Mouse (Mus musculus): ENCODE measurements around the gene Urm1. TPM values are rescaled to one million over a fixed set of nuclear protein-coding genes. Genes with fewer than 3 reads are reported as not detected.
"Not testable (repeated sequence)": the region's sequence is repeated elsewhere in the genome, so short reads cannot be mapped to it uniquely, and the experiment has no call there.

Gene Urm1
- polyA plus RNA-seq, 1 experiment from 2014 or later, result 8.6 TPM

DNA sequence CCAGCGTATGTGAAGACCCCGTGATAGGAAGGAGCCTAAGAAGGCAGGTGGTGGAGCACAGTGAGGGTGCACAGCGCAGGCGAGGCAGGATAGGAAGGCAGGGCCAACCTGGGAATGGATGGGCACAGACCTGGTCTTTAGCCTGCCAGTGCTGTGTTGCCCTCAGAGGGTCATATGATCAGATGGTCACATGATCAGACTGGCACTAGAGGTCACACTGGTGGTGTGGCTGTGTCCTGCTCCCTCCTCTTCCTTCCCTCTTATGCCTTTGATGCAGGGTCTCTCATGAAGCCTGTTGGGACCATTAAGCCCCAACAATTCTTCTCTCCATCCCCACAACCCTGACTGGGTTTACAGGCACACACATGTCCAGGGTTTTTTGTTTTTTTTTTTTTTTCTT is 53.9 kb downstream of the Urm1 start:
- Histone ChIP-seq H3K36me3 (ENCODE audit: control insufficient read depth, insufficient read depth) (peaks cover 33% of the 10 kb centered on the region), H3K9ac (ENCODE audit: low read depth, low read length) (0 out of 2 replicates have a peak overlapping the region, but pooled peaks have one; percentile 5), H3K4me1 (ENCODE audit: control insufficient read depth, low read depth, low read length) (peaks cover 15% of the 10 kb centered on the region), H3K27me3 (ENCODE audit: control insufficient read depth, insufficient read depth, low read depth, low read length) (no peaks in the 10 kb centered on the region), H3K9me3 (replicated peaks; ENCODE audit: control insufficient read depth, low read length) (no peaks in the 10 kb centered on the region), H3K4me3 (ENCODE audit: low read depth, low read length) (no peak overlapping the region), H3K4me2 (ENCODE audit: low read depth, low read length) (no peak overlapping the region), H3K27ac (ENCODE audit: low read length) (no peak overlapping the region)
- 84% methylated on average over 4 of the region's 4 CpGs for WGBS (ENCODE audit: insufficient replicate concordance)
- no peak for ATAC-seq (ENCODE audit: low read depth)

DNA sequence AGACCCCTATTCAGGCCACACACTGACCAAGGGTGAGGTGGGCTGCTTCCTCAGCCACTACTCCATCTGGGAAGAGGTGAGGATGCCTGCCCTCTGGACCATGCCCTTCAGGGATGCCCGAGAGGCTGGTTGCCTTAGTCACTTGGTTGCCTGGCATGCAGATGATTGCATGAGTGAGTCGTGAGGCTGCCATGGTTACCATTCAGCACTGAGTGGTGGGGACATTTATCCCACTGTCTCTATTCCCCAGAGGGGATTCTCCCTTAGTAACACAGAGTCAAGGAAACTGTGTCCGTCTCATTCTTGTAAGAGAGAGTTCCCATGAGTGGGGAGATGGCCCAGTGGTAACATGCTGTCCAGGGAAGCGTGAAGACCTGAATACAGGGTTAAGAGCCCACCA is 58.2 kb downstream of the Urm1 start:
- H3K36me3 ChIP-seq (ENCODE audit: control insufficient read depth, insufficient read depth), result peaks cover 44% of the 10 kb centered on the region
- H3K4me1 ChIP-seq (ENCODE audit: control insufficient read depth, low read depth, low read length), result no peaks in the 10 kb centered on the region; the same call in 1 of the 2 replicates
- ATAC-seq (ENCODE audit: low read depth), result no peak
- H3K9ac ChIP-seq (ENCODE audit: low read depth, low read length), result no peak overlapping the region
- 90% methylated on average over 4 of the region's 4 CpGs for WGBS (ENCODE audit: insufficient replicate concordance)
- H3K9me3 ChIP-seq (replicated peaks; ENCODE audit: control insufficient read depth, low read length), result no peaks in the 10 kb centered on the region
- H3K4me2 ChIP-seq (ENCODE audit: low read depth, low read length), result no peak overlapping the region
- no peak overlapping the region for H3K4me3 ChIP-seq (ENCODE audit: low read depth, low read length)
- H3K27ac ChIP-seq (ENCODE audit: low read length), result no peak overlapping the region
- H3K27me3 ChIP-seq (ENCODE audit: control insufficient read depth, insufficient read depth, low read depth, low read length), result no peaks in the 10 kb centered on the region

GRCm38 (mm10) chr2:29879191-29879590 is 59.3 kb downstream of the Urm1 start:
- H3K9me3 ChIP-seq (replicated peaks; ENCODE audit: control insufficient read depth, low read length), result no peaks in the 10 kb centered on the region
- no peak overlapping the region for H3K27ac ChIP-seq (ENCODE audit: low read length)
- no peak overlapping the region for H3K4me2 ChIP-seq (ENCODE audit: low read depth, low read length)
- no peaks in the 10 kb centered on the region for H3K4me1 ChIP-seq (ENCODE audit: control insufficient read depth, low read depth, low read length)
- no peaks in the 10 kb centered on the region for H3K27me3 ChIP-seq (ENCODE audit: control insufficient read depth, insufficient read depth, low read depth, low read length)
- H3K36me3 ChIP-seq (ENCODE audit: control insufficient read depth, insufficient read depth), result peaks cover 38% of the 10 kb centered on the region
- H3K4me3 ChIP-seq (ENCODE audit: low read depth, low read length), result no peak overlapping the region
- 78% methylated on average over 8 of the region's 8 CpGs for WGBS (ENCODE audit: insufficient replicate concordance)
- no peak for ATAC-seq (ENCODE audit: low read depth)
- H3K9ac ChIP-seq (ENCODE audit: low read depth, low read length), result no peak overlapping the region

DNA sequence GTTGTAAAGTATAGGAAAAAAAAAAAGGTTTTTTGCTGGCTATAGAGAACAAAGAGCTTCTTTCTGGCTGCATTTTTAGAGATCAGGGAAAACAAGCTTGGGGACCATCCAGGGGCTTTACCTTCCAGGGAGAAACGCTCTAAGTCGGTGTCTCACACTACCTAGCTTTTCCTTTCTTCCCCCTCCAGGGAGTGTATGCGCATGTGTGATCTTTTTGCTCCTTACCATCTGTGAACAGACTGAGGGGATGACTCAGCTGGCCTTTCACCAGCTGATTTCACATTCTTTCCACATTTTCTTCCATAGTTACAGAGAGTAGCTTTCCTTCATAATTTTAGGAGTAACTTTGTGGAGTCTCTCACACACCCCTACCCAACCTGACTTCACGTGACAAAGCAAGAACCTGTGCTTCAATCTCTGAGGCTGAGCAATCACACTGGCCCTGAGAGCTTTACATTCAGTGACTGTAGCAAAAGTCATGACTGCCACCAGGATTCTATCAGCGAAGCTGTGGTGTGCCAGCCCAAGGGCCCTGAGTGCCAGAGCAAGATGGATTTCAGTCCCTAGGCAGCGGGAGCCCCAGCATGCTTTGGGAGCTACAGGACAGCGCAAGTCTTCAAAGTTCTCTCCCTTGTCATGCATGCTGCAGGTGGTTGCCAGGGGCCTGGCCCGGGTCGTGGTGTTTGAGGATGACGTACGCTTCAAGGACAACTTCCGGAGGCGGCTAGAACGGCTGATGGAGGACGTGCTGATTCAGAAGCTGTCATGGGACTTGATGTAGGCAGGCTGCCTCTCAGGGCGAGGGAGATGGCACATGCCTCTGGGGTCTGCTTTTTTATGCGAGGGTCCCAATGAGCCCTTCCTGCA is 60.3 kb downstream of the Urm1 start:
- 83% methylated on average over 17 of the region's 17 CpGs for WGBS (ENCODE audit: insufficient replicate concordance)
- Histone ChIP-seq H3K4me1 (ENCODE audit: control insufficient read depth, low read depth, low read length) (no peaks in the 10 kb centered on the region), H3K36me3 (ENCODE audit: control insufficient read depth, insufficient read depth) (peaks cover 35% of the 10 kb centered on the region), H3K27ac (ENCODE audit: low read length) (no peak overlapping the region), H3K4me3 (ENCODE audit: low read depth, low read length) (no peak overlapping the region), H3K27me3 (ENCODE audit: control insufficient read depth, insufficient read depth, low read depth, low read length) (no peaks in the 10 kb centered on the region), H3K4me2 (ENCODE audit: low read depth, low read length) (no peak overlapping the region), H3K9ac (ENCODE audit: low read depth, low read length) (no peak overlapping the region), H3K9me3 (replicated peaks; ENCODE audit: control insufficient read depth, low read length) (no peaks in the 10 kb centered on the region)
- ATAC-seq (ENCODE audit: low read depth), result no peak

DNA sequence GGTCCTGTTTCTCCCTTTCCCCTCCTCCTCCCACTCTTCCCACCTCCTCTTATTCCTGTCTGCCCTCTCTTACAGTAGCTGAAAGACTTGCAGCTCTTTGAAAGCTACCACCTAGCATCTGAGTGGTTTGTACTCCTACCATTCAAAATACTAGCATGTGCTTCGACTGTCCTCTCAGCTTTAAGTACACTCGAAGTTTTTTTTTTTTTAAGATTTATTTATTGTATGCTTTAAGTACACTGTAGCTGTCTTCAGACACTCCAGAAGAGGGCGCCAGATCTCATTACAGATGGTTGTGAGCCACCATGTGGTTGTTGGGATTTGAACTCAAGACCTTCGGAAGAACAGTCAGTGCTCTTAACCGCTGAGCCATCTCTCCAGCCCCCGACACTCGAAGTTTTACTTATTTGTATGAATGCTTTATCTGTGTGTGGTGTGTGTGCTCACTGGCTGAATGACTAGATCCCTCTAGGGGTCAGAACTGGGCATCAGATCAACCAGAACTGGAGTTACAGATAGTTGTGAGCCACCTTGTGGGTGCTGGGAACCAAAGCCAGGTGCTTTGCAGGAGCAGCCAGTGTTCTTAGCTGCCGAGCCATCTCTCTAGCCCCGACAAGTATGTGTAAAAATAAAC is 66.9 kb downstream of the Urm1 start:
- H3K4me3 ChIP-seq (ENCODE audit: low read depth, low read length); H3K27me3 ChIP-seq (ENCODE audit: control insufficient read depth, insufficient read depth, low read depth, low read length); H3K4me2 ChIP-seq (ENCODE audit: low read depth, low read length); H3K9ac ChIP-seq (ENCODE audit: low read depth, low read length); H3K27ac ChIP-seq (ENCODE audit: low read length); H3K36me3 ChIP-seq (ENCODE audit: control insufficient read depth, insufficient read depth); ATAC-seq (ENCODE audit: low read depth); H3K9me3 ChIP-seq (replicated peaks; ENCODE audit: control insufficient read depth, low read length): not testable (repeated sequence)
- WGBS (ENCODE audit: insufficient replicate concordance), result 58% methylated on average over 9 of the region's 9 CpGs
- H3K4me1 ChIP-seq (ENCODE audit: control insufficient read depth, low read depth, low read length), result peaks cover 19% of the 10 kb centered on the region

GRCm38 (mm10) chr2:29889066-29889944 is 69.4 kb downstream of the Urm1 start, which contains the start of gene Odf2:
Gene Odf2, plus strand, starts transcription at chr2:29889221.
- Histone ChIP-seq H3K27me3 (ENCODE audit: control insufficient read depth, insufficient read depth, low read depth, low read length) (peaks cover 2% of the 10 kb centered on the region; the same call in 1 of the 2 replicates), H3K4me3 (ENCODE audit: low read depth, low read length) (peak within 1 kb of the TSS; percentile 88), H3K36me3 (ENCODE audit: control insufficient read depth, insufficient read depth) (peaks cover 24% of the 10 kb centered on the region), H3K27ac (ENCODE audit: low read length) (peak within 1 kb of the TSS; percentile 89), H3K9ac (ENCODE audit: low read depth, low read length) (peak within 1 kb of the TSS; percentile 92), H3K4me1 (ENCODE audit: control insufficient read depth, low read depth, low read length) (peaks cover 19% of the 10 kb centered on the region), H3K4me2 (ENCODE audit: low read depth, low read length) (peak within 1 kb of the TSS; percentile 98), H3K9me3 (replicated peaks; ENCODE audit: control insufficient read depth, low read length) (no peaks in the 10 kb centered on the region)
- peak; percentile 79 for ATAC-seq (ENCODE audit: low read depth)
- under 1% methylated on average over 70 of the region's 70 CpGs for WGBS (ENCODE audit: insufficient replicate concordance)

DNA sequence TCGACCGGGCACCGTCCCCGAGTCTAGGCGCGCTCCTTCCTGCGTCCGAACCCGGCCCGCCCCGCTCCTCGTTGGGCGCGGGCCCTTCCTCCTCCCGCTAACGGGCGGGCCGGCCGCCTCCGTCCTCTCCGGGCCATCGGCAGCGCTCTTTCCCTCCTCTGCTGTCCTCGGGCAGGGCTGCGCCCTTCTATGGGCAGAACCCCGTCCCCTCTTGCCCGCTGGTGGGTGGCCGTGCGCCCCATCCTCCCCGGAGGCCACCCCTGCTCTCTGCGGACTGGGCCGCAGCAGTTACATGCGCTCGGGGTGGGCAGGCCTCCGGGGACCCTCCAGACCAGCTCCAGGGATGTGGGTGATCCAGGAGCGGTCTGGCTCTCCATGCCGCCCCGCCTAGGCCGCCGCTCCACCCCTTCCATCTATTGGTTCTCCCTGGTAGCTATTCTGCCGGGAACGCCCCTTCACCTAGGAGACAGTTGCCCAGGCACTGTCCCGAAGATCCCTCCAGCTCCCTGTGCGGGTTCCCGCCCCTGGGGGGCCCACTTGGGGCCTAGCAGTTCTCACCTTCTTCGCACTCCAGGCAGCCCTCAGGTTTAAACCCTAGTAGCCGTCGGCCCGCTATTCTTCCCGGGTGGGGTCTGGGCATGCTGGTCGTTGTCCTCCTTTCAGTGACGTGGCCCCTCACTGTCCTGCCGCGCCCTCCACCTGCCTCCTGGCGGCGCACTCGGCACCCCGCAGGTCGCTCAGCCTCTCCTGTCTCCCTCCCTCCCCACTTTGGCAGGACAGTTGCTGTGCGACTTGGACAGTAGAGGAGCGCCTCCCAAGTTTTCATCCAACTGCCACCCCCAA is 70.3 kb downstream of the Urm1 start:
- Histone ChIP-seq H3K4me2 (ENCODE audit: low read depth, low read length) (peak overlapping the region; percentile 88), H3K4me1 (ENCODE audit: control insufficient read depth, low read depth, low read length) (peaks cover 19% of the 10 kb centered on the region), H3K9me3 (replicated peaks; ENCODE audit: control insufficient read depth, low read length) (no peaks in the 10 kb centered on the region), H3K4me3 (ENCODE audit: low read depth, low read length) (peak overlapping the region; percentile 88), H3K27ac (ENCODE audit: low read length) (peak overlapping the region; percentile 89), H3K27me3 (ENCODE audit: control insufficient read depth, insufficient read depth, low read depth, low read length) (peaks cover 2% of the 10 kb centered on the region; the same call in 1 of the 2 replicates), H3K36me3 (ENCODE audit: control insufficient read depth, insufficient read depth) (peaks cover 32% of the 10 kb centered on the region), H3K9ac (ENCODE audit: low read depth, low read length) (peak overlapping the region; percentile 92)
- ATAC-seq (ENCODE audit: low read depth), result peak; percentile 94
- under 1% methylated on average over 61 of the region's 61 CpGs for WGBS (ENCODE audit: insufficient replicate concordance)

DNA sequence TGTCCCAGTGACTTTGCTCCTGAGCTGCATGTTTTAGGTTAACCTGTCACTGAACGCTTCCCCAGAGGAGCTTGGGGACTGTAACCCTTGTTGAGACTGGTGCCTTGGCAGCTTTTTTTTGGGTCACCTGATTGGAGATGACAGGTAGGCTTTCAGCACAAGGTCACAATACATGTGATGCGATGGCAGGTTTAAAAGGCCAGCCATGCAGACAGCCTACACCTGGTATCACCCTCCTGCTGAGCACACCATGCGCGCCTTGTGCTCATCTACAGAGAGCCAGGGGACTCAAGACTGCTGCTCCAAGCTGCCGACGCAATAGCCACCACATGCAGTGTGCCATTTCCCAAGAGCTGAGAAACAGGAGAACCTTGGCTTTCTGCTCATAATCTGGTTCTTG is 71.9 kb downstream of the Urm1 start:
- WGBS (ENCODE audit: insufficient replicate concordance), result 93% methylated on average over 6 of the region's 6 CpGs
- no peaks in the 10 kb centered on the region for H3K9me3 ChIP-seq (replicated peaks; ENCODE audit: control insufficient read depth, low read length)
- peaks cover 45% of the 10 kb centered on the region for H3K36me3 ChIP-seq (ENCODE audit: control insufficient read depth, insufficient read depth)
- peaks cover 19% of the 10 kb centered on the region for H3K4me1 ChIP-seq (ENCODE audit: control insufficient read depth, low read depth, low read length)
- no peak overlapping the region for H3K27ac ChIP-seq (ENCODE audit: low read length)
- H3K4me2 ChIP-seq (ENCODE audit: low read depth, low read length), result no peak overlapping the region
- no peak for ATAC-seq (ENCODE audit: low read depth)
- H3K9ac ChIP-seq (ENCODE audit: low read depth, low read length), result no peak overlapping the region
- H3K4me3 ChIP-seq (ENCODE audit: low read depth, low read length), result no peak overlapping the region
- peaks cover 2% of the 10 kb centered on the region; the same call in 1 of the 2 replicates for H3K27me3 ChIP-seq (ENCODE audit: control insufficient read depth, insufficient read depth, low read depth, low read length)
